ENCODE assay signal across 21 mouse cellular contexts in genomic region chr1:114515709-114516108, GRCm38 (mm10).
DNase-seq lines count a peak whose midpoint lies in the region; ATAC-seq and TF ChIP-seq lines count a peak whose summit lies in the region.
"Had no signal": no experiment of that assay in that cellular context is flagged by ENCODE, and none has a peak within 500 bp of the region (broad histone marks: within the 10 kb centered on the region; RNA-seq: fewer than 3 reads in every experiment).

No protein-coding gene starts in this region.

- 60% methylated on average over 1 of the region's 1 CpGs for WGBS in intestine, embryonic 15.5 days
- WGBS in intestine, postnatal 0 days = 60% methylated on average over 1 of the region's 1 CpGs
- 96% methylated on average over 1 of the region's 1 CpGs for WGBS in midbrain, embryonic 11.5 days
- 96% methylated on average over 1 of the region's 1 CpGs for WGBS in midbrain, embryonic 14.5 days

- H3K9me3 ChIP-seq in intestine, embryonic 15.5 days = no peaks in the 10 kb centered on the region
- no peaks in the 10 kb centered on the region for H3K9me3 ChIP-seq in intestine, postnatal 0 days (ENCODE audit: control insufficient read depth)
- no peaks in the 10 kb centered on the region for H3K9me3 ChIP-seq in midbrain, embryonic 11.5 days (ENCODE audit: control insufficient read depth, low read length)
- no peaks in the 10 kb centered on the region for H3K9me3 ChIP-seq in midbrain, embryonic 14.5 days (ENCODE audit: control insufficient read depth, low read length)
- H3K9me3 ChIP-seq: embryonic facial prominence, embryonic 10.5 days; embryonic facial prominence, embryonic 12.5 days; forebrain, embryonic 10.5 days; forebrain, embryonic 12.5 days had no signal

- no peak overlapping the region for H3K9ac ChIP-seq in intestine, embryonic 15.5 days
- no peak overlapping the region for H3K9ac ChIP-seq in intestine, postnatal 0 days (ENCODE audit: low read depth, low read length)
- no peak overlapping the region for H3K9ac ChIP-seq in midbrain, embryonic 11.5 days (ENCODE audit: low read length)
- H3K9ac ChIP-seq in midbrain, embryonic 14.5 days (replicated peaks; ENCODE audit: low read length) = no peak overlapping the region
- H3K9ac ChIP-seq: embryonic facial prominence, embryonic 12.5 days; forebrain, embryonic 12.5 days had no signal

- no peaks in the 10 kb centered on the region for H3K4me1 ChIP-seq in intestine, embryonic 15.5 days (replicated peaks)
- no peaks in the 10 kb centered on the region for H3K4me1 ChIP-seq in intestine, postnatal 0 days (replicated peaks; ENCODE audit: control insufficient read depth, insufficient read depth, low read length)
- H3K4me1 ChIP-seq in midbrain, embryonic 11.5 days (ENCODE audit: control insufficient read depth, insufficient read depth, low read length) = no peaks in the 10 kb centered on the region
- no peaks in the 10 kb centered on the region for H3K4me1 ChIP-seq in midbrain, embryonic 14.5 days (ENCODE audit: control insufficient read depth, insufficient read depth, low read length)
- H3K4me1 ChIP-seq: embryonic facial prominence, embryonic 10.5 days; embryonic facial prominence, embryonic 12.5 days; forebrain, embryonic 10.5 days; forebrain, embryonic 12.5 days had no signal

- no peak for TF ChIP-seq CTCF in intestine, postnatal 0 days (IDR thresholded peaks at IDR 0.05; ENCODE audit: low read depth)

- peak; percentile 12 for DNase-seq in midbrain, embryonic 11.5 days (ENCODE audit: low spot score, missing footprints)
- no peak for DNase-seq in midbrain, embryonic 14.5 days
- peak; percentile 40 for DNase-seq in gonadal fat pad, adult 2 months (ENCODE audit: low read depth)
- DNase-seq in cerebellum, postnatal 25 days = no peak
- DNase-seq in spleen, adult 18-20 months = no peak
- DNase-seq: adrenal gland, adult 2 months; adrenal gland, postnatal 10 days; adrenal gland, postnatal 25 days; cerebellum, adult 11 months; cerebellum, adult 18-20 months; cerebellum, adult 8-10 months; cerebellum, adult 9-11 months; cerebellum, postnatal 14 days had no signal

- ATAC-seq in intestine, embryonic 15.5 days = peak; percentile 75
- ATAC-seq in intestine, postnatal 0 days = no peak
- ATAC-seq in midbrain, embryonic 11.5 days (ENCODE audit: low FRiP score) = no peak
- no peak for ATAC-seq in midbrain, embryonic 14.5 days (ENCODE audit: low FRiP score, low TSS enrichment)
- ATAC-seq: forebrain, embryonic 14.5 days; forebrain, embryonic 16.5 days had no signal

- H3K36me3 ChIP-seq in intestine, embryonic 15.5 days = no peaks in the 10 kb centered on the region
- no peaks in the 10 kb centered on the region for H3K36me3 ChIP-seq in intestine, postnatal 0 days (ENCODE audit: control insufficient read depth, insufficient read depth)
- no peaks in the 10 kb centered on the region for H3K36me3 ChIP-seq in midbrain, embryonic 11.5 days (ENCODE audit: control insufficient read depth, insufficient read depth, low read length)
- H3K36me3 ChIP-seq in midbrain, embryonic 14.5 days (ENCODE audit: control insufficient read depth, insufficient read depth, low read length) = no peaks in the 10 kb centered on the region
- H3K36me3 ChIP-seq: embryonic facial prominence, embryonic 10.5 days; embryonic facial prominence, embryonic 12.5 days; forebrain, embryonic 10.5 days; forebrain, embryonic 12.5 days had no signal

- H3K4me3 ChIP-seq in intestine, embryonic 15.5 days (replicated peaks) = no peak overlapping the region
- H3K4me3 ChIP-seq in intestine, postnatal 0 days (ENCODE audit: low read depth, low read length) = no peak overlapping the region
- H3K4me3 ChIP-seq in midbrain, embryonic 11.5 days (ENCODE audit: low read depth, low read length) = no peak overlapping the region
- H3K4me3 ChIP-seq in midbrain, embryonic 14.5 days (replicated peaks; ENCODE audit: low read depth, low read length) = no peak overlapping the region
- H3K4me3 ChIP-seq: embryonic facial prominence, embryonic 10.5 days; embryonic facial prominence, embryonic 12.5 days; forebrain, embryonic 10.5 days; forebrain, embryonic 12.5 days had no signal

- H3K27me3 ChIP-seq in intestine, embryonic 15.5 days (replicated peaks) = no peaks in the 10 kb centered on the region
- no peaks in the 10 kb centered on the region for H3K27me3 ChIP-seq in intestine, postnatal 0 days (replicated peaks; ENCODE audit: control insufficient read depth, insufficient read depth, low read length)
- H3K27me3 ChIP-seq in midbrain, embryonic 11.5 days (ENCODE audit: control insufficient read depth, insufficient read depth, low read length) = no peaks in the 10 kb centered on the region
- H3K27me3 ChIP-seq in midbrain, embryonic 14.5 days (ENCODE audit: control insufficient read depth, insufficient read depth, low read length) = no peaks in the 10 kb centered on the region
- H3K27me3 ChIP-seq: embryonic facial prominence, embryonic 12.5 days; forebrain, embryonic 12.5 days had no signal

- no peak overlapping the region for H3K4me2 ChIP-seq in intestine, embryonic 15.5 days (replicated peaks)
- no peak overlapping the region for H3K4me2 ChIP-seq in intestine, postnatal 0 days (replicated peaks; ENCODE audit: low read depth)
- H3K4me2 ChIP-seq in midbrain, embryonic 11.5 days = no peak overlapping the region
- no peak overlapping the region for H3K4me2 ChIP-seq in midbrain, embryonic 14.5 days (ENCODE audit: low read length)
- H3K4me2 ChIP-seq: embryonic facial prominence, embryonic 12.5 days; forebrain, embryonic 12.5 days had no signal

- no peak overlapping the region for H3K27ac ChIP-seq in intestine, embryonic 15.5 days
- H3K27ac ChIP-seq in intestine, postnatal 0 days (ENCODE audit: low read depth, low read length) = no peak overlapping the region
- no peak overlapping the region for H3K27ac ChIP-seq in midbrain, embryonic 11.5 days (ENCODE audit: low read depth, low read length)
- no peak overlapping the region for H3K27ac ChIP-seq in midbrain, embryonic 14.5 days (replicated peaks; ENCODE audit: low read depth, low read length)
- H3K27ac ChIP-seq: embryonic facial prominence, embryonic 10.5 days; embryonic facial prominence, embryonic 12.5 days; forebrain, embryonic 10.5 days; forebrain, embryonic 12.5 days had no signal

Comparison
In these comparisons a context has a peak if more than half of its experiments do, and no peak if none do; other contexts are left out.
1. DNase-seq: peak in midbrain, embryonic 11.5 days (single experiment) and gonadal fat pad, adult 2 months (single experiment); none in midbrain, embryonic 14.5 days (single experiment), cerebellum, postnatal 25 days (0 of 2) and spleen, adult 18-20 months (0 of 2).